Mouse (Mus musculus): ENCODE data around the gene Pde6c.

Gene Pde6c

GRCm38 (mm10) chr19:38143540-38144271, 11.1 kb downstream of the Pde6c start:
- DNase-seq (ENCODE audit: low spot score) = no peak

DNA sequence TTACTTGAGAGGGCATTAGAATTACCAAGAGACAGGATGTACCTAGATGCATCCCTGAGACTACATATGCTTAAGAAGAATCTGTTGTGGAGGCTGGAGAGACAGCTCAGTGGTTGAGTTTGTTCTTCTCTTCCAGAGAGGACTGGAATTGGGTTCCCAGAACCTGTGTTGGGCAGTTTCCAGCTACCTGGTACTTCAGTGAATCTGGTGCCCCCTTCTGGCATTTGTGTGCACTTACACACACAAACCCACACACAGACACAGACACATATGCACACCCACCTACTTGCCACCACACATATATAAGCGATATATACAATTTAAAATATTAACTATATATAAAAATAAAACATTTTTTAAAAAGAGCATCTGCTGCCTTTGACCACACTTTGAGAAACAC, 23.7 kb downstream of the Pde6c start:
- DNase-seq (ENCODE audit: low spot score) = no peak

DNA sequence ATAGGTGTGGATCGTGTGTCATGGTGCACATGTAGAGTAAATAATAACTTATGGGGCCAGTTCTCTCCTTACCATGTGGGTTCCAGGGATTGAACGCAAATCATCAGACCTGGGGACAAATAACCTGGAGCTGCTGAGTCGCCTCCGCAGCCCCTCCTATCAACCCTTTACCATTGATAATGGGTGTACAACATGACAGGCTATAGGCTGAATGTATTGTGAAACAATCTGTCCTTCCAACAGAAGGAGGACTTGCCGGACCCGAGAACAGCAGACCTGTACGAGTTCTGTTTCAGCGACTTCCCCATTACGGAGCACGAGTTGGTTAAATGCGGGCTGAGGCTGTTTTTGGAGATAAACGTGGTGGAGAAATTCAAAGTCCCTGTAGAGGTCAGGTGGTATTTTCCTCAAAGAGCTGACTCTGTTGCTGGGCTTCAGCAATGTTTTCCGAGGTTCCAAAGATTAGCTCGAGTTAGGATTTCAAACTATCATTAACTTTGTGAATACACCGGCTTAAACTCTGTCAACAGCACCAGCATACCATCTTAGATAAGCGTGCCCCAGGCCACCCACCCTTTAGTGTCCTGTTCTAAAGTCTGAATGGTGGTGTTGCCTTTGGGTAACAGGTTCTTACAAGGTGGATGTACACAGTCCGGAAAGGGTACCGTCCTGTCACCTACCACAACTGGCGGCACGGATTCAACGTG, 29.2 kb downstream of the Pde6c start:
- no peak for DNase-seq (ENCODE audit: low spot score)

- DNase-seq (ENCODE audit: low spot score) = no peak
Observed at GRCm38 (mm10) chr19:38164633-38165032, 32.1 kb downstream of the Pde6c start.

GRCm38 (mm10) chr19:38179675-38180074, 47.1 kb downstream of the Pde6c start:
- DNase-seq (ENCODE audit: low spot score) = no peak

- no peak for DNase-seq (ENCODE audit: low spot score)
Observed at GRCm38 (mm10) chr19:38186631-38187344, 54.2 kb downstream of the Pde6c start.

GRCm38 (mm10) chr19:38187345-38187680, 54.7 kb downstream of the Pde6c start:
- DNase-seq (ENCODE audit: low spot score) = no peak

DNA sequence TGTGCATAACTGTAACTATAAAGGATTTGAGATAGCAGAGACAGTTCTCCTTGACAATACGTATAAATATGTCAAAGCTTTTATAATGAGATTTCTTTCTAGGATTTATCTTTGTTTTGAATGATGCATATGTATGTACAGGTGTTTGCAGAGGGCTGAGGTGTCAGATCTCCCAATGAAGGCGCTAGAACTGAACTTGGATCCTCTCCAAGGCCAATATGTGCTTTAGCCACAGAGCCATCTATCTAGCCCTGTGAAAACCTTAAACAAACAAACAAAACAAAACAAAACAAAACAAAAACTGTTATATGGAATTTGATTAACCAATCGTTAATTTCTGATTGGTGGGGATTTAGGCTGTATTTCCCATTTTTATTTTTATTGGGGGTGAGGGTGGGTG, 58.0 kb downstream of the Pde6c start:
- DNase-seq (ENCODE audit: low spot score) = no peak

GRCm38 (mm10) chr19:38191446-38191845, 58.9 kb downstream of the Pde6c start:
- no peak for DNase-seq (ENCODE audit: low spot score)

DNA sequence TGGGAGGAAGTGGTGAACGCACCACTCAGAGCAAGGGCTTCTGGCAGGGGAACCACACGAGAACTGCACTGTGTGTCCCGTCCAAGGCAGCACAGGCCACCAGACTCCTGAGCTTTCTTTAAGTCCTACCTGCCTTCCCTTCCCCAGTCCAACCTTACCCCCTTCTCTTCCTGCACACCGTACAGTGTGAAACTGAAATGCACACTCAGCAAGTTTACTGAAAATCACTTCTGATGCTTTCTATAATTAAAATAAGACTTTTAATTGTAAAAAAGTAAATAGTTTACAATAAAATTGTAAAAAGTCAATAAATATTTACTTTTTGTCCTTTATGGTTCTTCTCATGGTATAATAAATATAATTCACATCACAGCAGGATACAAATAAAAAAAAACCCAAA, 62.7 kb downstream of the Pde6c start:
- no peak for DNase-seq (ENCODE audit: low spot score)

DNA sequence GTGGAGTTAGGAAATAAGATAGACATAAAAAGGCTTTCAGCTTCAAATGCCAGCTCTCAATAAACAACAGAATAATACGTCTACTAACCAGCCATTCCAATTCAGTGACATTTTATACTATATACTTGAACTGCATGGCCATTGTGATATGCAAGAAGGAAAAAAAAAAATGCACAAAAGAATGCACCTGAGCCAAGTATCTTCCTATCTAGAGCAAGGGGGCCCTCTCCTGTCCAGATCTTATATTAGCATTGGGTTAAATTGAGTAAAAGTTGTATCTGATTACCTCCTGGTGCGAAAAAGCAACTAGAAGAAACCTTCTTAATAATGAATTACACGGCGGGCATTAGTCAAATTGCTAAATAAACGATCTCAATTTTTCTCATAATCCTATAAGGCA, 66.2 kb downstream of the Pde6c start:
- DNase-seq (ENCODE audit: low spot score) = no peak

DNA sequence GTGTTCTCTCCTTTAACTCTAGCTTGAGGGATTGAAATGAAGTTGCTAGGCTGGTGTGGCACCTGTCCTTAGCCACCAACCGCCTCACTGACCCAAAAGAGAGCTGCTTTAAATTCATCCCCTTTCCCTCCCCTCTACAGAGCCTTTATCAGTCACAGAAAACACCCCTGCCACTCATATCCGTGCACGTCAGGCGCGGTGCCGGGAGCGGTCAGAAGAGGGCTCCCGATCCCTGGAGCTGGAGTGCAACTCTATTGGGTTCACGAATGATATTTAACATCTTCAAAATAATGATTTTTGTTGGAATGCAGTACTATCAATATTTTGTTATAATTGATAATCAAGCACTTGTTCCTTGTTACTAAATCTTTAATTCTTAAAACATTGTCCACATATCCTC, 74.1 kb downstream of the Pde6c start:
- no peak for DNase-seq (ENCODE audit: low spot score)

GRCm38 (mm10) chr19:38217696-38218095, 85.1 kb downstream of the Pde6c start:
- no peak for DNase-seq (ENCODE audit: low spot score)

DNA sequence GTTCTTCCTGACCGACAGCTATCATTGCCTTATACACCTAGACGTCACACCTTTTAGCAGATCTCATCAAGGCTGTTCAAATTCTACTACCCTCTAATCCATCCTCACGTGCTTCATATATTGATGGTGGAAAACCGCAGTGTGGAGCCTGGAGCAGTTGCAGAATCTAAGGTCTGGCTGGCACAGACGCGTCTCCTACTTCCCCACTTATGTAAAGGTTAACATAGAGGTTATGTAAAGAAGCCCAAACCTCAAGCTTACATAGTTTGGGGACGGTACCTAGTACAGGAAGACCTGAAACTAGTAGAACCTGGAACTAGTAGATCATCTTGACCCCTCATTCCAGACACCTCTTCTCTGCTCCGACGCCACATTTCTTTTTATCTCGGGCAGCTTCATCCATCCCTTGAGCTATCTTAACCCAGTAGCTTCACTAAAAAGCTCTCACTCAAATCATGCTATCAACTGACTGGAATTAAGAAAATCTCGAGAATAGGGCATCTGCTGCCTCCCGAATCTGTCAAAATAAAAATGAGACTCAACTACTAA, 90.8 kb downstream of the Pde6c start:
- DNase-seq (ENCODE audit: low spot score) = peak; percentile 12

GRCm38 (mm10) chr19:38223905-38224684, 91.5 kb downstream of the Pde6c start, which contains the start of gene Fra10ac1:
Fra10ac1 (minus strand) TSS chr19:38224156.
- DNase-seq (ENCODE audit: low spot score) = peak; percentile 78

GRCm38 (mm10) chr19:38224685-38225060, 92.1 kb downstream of the Pde6c start:
- DNase-seq (ENCODE audit: low spot score) = no peak

GRCm38 (mm10) chr19:38228699-38229098, 96.1 kb downstream of the Pde6c start:
- peak; percentile 13 for DNase-seq (ENCODE audit: low spot score)

- no peak for DNase-seq (ENCODE audit: low spot score)
Observed at GRCm38 (mm10) chr19:38232087-38232486, 99.5 kb downstream of the Pde6c start.

DNA sequence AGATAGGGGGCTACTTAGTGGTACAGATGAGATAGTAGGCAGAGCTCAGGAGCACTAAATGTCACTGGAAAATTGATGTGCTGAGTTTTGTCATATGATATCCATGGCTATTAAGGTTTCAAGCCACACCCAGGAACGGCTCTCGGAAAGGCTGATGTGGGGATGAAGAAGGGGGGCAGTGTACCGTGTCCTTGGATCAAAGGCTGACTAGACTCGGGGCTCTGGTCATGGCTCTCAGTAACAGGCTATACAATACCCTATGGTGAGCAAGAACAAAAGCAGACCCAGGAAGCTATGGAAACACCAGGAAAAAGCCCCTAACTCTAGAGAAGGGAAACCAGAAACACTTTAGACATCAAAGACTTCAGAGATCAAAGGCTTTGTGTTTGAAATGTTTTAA, 99.9 kb downstream of the Pde6c start:
- DNase-seq (ENCODE audit: low spot score) = no peak

Measured in c-Kit-positive CD71-positive TER-119-positive erythroid progenitor cells, embryonic 14.5 days (primary cell).